In the genomic region with DNA sequence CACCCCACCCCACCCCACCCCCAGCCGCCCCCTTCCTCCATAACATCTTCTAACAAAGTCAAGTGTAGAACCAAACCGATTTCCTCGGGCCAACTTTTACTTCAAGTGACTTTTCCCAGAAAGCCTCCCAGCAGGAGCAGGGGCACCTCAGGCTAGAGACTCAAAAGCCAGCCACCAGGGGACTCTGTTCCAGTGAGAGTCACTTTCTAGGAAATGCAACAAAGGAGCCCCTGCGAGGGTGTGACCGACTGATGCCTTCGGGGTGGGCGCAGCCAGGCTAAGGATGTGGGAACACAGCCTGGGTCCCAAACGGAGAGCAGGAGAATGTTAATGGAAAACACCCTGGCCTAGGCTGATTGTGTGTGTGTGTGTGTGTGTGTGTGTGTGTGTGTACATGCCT, we compare ENCODE assay signal across 20 mouse cellular contexts. TPM values are rescaled to one million over a fixed set of nuclear protein-coding genes. Genes with fewer than 3 reads are reported as not detected.
DNase-seq lines count a peak whose midpoint lies in the region; ATAC-seq and TF ChIP-seq lines count a peak whose summit lies in the region.
"Had no signal": no experiment of that assay in that cellular context is flagged by ENCODE, and none has a peak within 500 bp of the region (broad histone marks: within the 10 kb centered on the region; RNA-seq: fewer than 3 reads in every experiment).

No protein-coding gene starts in this region.

- intact Hi-C loops in gastrocnemius, adult 2 months (cut with DNase I): loop anchor here (10.0 kb wide), 1 partner anchor 79 kb away; no protein-coding TSS in a partner anchor

- H3K27me3 ChIP-seq in embryonic facial prominence, embryonic 13.5 days: peaks cover 3% of the 10 kb centered on the region
- peaks cover 8% of the 10 kb centered on the region; the same call in 1 of the 2 replicates for H3K27me3 ChIP-seq in embryonic facial prominence, embryonic 10.5 days (replicated peaks; ENCODE audit: low read depth, poor library complexity, severe bottlenecking)
- H3K27me3 ChIP-seq in lung, embryonic 14.5 days (ENCODE audit: insufficient read depth, low read length): no peaks in the 10 kb centered on the region
- H3K27me3 ChIP-seq: intestine, embryonic 15.5 days had no signal

- H3K36me3 ChIP-seq in embryonic facial prominence, embryonic 13.5 days: no peaks in the 10 kb centered on the region
- H3K36me3 ChIP-seq in embryonic facial prominence, embryonic 10.5 days (replicated peaks): no peaks in the 10 kb centered on the region
- H3K36me3 ChIP-seq in lung, embryonic 14.5 days (ENCODE audit: insufficient read depth): no peaks in the 10 kb centered on the region
- H3K36me3 ChIP-seq: heart, embryonic 13.5 days; intestine, embryonic 15.5 days had no signal

- no peak overlapping the region for H3K4me3 ChIP-seq in embryonic facial prominence, embryonic 13.5 days
- no peak overlapping the region for H3K4me3 ChIP-seq in embryonic facial prominence, embryonic 10.5 days
- H3K4me3 ChIP-seq in lung, embryonic 14.5 days (ENCODE audit: low read depth, low read length): no peak overlapping the region
- H3K4me3 ChIP-seq in gastrocnemius, adult 2 months: no peak overlapping the region
- H3K4me3 ChIP-seq: forebrain, embryonic 13.5 days; heart, embryonic 13.5 days; intestine, embryonic 15.5 days had no signal

- peak; percentile 15; the same call in 1 of the 2 replicates for ATAC-seq in embryonic facial prominence, embryonic 13.5 days (ENCODE audit: insufficient number of reproducible peaks, insufficient read depth, low FRiP score, low TSS enrichment, low read depth)
- no peak for ATAC-seq in lung, embryonic 14.5 days (ENCODE audit: insufficient read depth)
- ATAC-seq: CD4-positive, CD25-positive, alpha-beta regulatory T cell, adult 4 months; forebrain, embryonic 13.5 days; forebrain, postnatal 0 days; intestine, embryonic 15.5 days had no signal

- H3K27ac ChIP-seq in embryonic facial prominence, embryonic 13.5 days: no peak overlapping the region
- H3K27ac ChIP-seq in embryonic facial prominence, embryonic 10.5 days (replicated peaks): no peak overlapping the region
- no peak overlapping the region for H3K27ac ChIP-seq in lung, embryonic 14.5 days (ENCODE audit: low read depth)
- H3K27ac ChIP-seq in gastrocnemius, adult 2 months: no peak overlapping the region
- H3K27ac ChIP-seq: forebrain, embryonic 13.5 days; heart, embryonic 13.5 days; hindbrain, embryonic 14.5 days; intestine, embryonic 15.5 days had no signal

- H3K4me2 ChIP-seq in embryonic facial prominence, embryonic 13.5 days: no peak overlapping the region
- no peak overlapping the region for H3K4me2 ChIP-seq in lung, embryonic 14.5 days
- H3K4me2 ChIP-seq: forebrain, embryonic 13.5 days; heart, embryonic 13.5 days; hindbrain, embryonic 14.5 days; intestine, embryonic 15.5 days had no signal

- H3K9me3 ChIP-seq in embryonic facial prominence, embryonic 13.5 days: no peaks in the 10 kb centered on the region
- H3K9me3 ChIP-seq in embryonic facial prominence, embryonic 10.5 days: no peaks in the 10 kb centered on the region
- no peaks in the 10 kb centered on the region for H3K9me3 ChIP-seq in lung, embryonic 14.5 days (ENCODE audit: low read depth, low read length)
- H3K9me3 ChIP-seq: forebrain, embryonic 13.5 days; intestine, embryonic 15.5 days had no signal

- DNase-seq in embryonic facial prominence, embryonic 10.5 days (ENCODE audit: low spot score): no peak
- DNase-seq in lung, embryonic 14.5 days: peak; percentile 43
- DNase-seq in lung, adult 18-20 months: no peak
- DNase-seq in ZHBTc4 (ENCODE audit: low read depth, low spot score): peak; percentile 81
- DNase-seq in retina, postnatal 1 day: no peak
- DNase-seq in gastrocnemius, adult 2 months: no peak
- DNase-seq: adrenal gland, postnatal 10 days; B cell, adult 2 months; cerebellum, adult 11 months; cerebellum, adult 8-10 months; cerebellum, postnatal 25 days; forebrain, postnatal 0 days; gastrocnemius, postnatal 25 days; heart, postnatal 10 days had no signal

- WGBS in embryonic facial prominence, embryonic 13.5 days: 38% methylated on average over 8 of the region's 8 CpGs
- WGBS in embryonic facial prominence, embryonic 10.5 days: 51% methylated on average over 8 of the region's 8 CpGs
- 48% methylated on average over 8 of the region's 8 CpGs for WGBS in lung, embryonic 14.5 days

- peak; percentile 34; the same call in 1 of the 2 replicates for TF ChIP-seq CTCF in lung, embryonic 14.5 days (IDR thresholded peaks at IDR 0.05; ENCODE audit: low read depth)
- TF ChIP-seq CTCF in gastrocnemius, adult 2 months (IDR thresholded peaks at IDR 0.05): no peak

- H3K9ac ChIP-seq in embryonic facial prominence, embryonic 13.5 days: no peak overlapping the region
- H3K9ac ChIP-seq in lung, embryonic 14.5 days: no peak overlapping the region
- H3K9ac ChIP-seq: forebrain, embryonic 13.5 days; forebrain, postnatal 0 days; heart, embryonic 13.5 days; hindbrain, embryonic 14.5 days; intestine, embryonic 15.5 days had no signal

- H3K4me1 ChIP-seq in embryonic facial prominence, embryonic 13.5 days: peaks cover 9% of the 10 kb centered on the region
- peaks cover 2% of the 10 kb centered on the region; the same call in 1 of the 2 replicates for H3K4me1 ChIP-seq in embryonic facial prominence, embryonic 10.5 days
- no peaks in the 10 kb centered on the region for H3K4me1 ChIP-seq in lung, embryonic 14.5 days (ENCODE audit: insufficient read depth)
- H3K4me1 ChIP-seq: forebrain, embryonic 13.5 days; intestine, embryonic 15.5 days had no signal

RNA-seq across cellular contexts. Expression of a gene that starts 26.3 kb away (rescaled TPM):
- polyA plus RNA-seq in embryonic facial prominence, embryonic 13.5 days (2015; fragmentation: Nextera tagmentation; extraction: Ambion mirVana): 54.1 and 66.3 TPM in 2 replicates
- 66.2 and 71.7 TPM in 2 replicates for polyA plus RNA-seq in embryonic facial prominence, embryonic 10.5 days (2016; fragmentation: Nextera tagmentation; extraction: Ambion mirVana)
- 59.3 and 61.3 TPM in 2 replicates for polyA plus RNA-seq in lung, embryonic 14.5 days (2014; fragmentation: Nextera tagmentation; extraction: Ambion mirVana)
- total RNA-seq in gastrocnemius, adult 2 months (2021): 10 to 100 TPM; 15.4 to 19.6 TPM

Comparison
In these comparisons a context has a peak if more than half of its experiments do, and no peak if none do; other contexts are left out.
1. DNase-seq: peak in lung, embryonic 14.5 days (single experiment) and ZHBTc4 (single experiment); none in embryonic facial prominence, embryonic 10.5 days (single experiment), lung, adult 18-20 months (0 of 2), retina, postnatal 1 day (single experiment) and gastrocnemius, adult 2 months (single experiment).